Mouse (Mus musculus) limb, embryonic 10.5 days (tissue): Measurements from ENCODE around the gene Mapk8ip1. TPM values are rescaled to one million over a fixed set of nuclear protein-coding genes. Genes with fewer than 3 reads are reported as not detected.

ENCODE experiments used
- DNase-seq: peaks from one replicate; pipeline ENCODE4 v3.0.0-alpha.2; 2017; ENCODE audit warnings: low spot score
- H3K27ac ChIP-seq: fragments of 300-500 bp; sonication (generic); 2 replicates; pipeline ENCODE4 v1.5.1; 2016; ENCODE audit warnings: mild to moderate bottlenecking
- H3K27me3 ChIP-seq: fragments of 300-500 bp; sonication (generic); 2 replicates; pipeline ENCODE4 v1.6.1; 2016; ENCODE audit warnings: low read depth, mild to moderate bottlenecking; ENCODE audit not compliant: poor library complexity, severe bottlenecking
- H3K36me3 ChIP-seq: fragments of 300-500 bp; sonication (generic); 2 replicates; pipeline ENCODE4 v1.6.1; 2016; ENCODE audit warnings: mild to moderate bottlenecking, moderate library complexity
- H3K4me1 ChIP-seq: fragments of 300-500 bp; sonication (generic); 2 replicates; pipeline ENCODE4 v1.6.1; 2016
- H3K4me3 ChIP-seq: fragments of 300-500 bp; sonication (generic); 2 replicates; pipeline ENCODE4 v1.5.1; 2016; ENCODE audit warnings: mild to moderate bottlenecking, moderate library complexity
- H3K9me3 ChIP-seq: fragments of 300-500 bp; sonication (generic); replicated peaks from 2 replicates; pipeline ENCODE4 v1.6.1; 2016; ENCODE audit warnings: mild to moderate bottlenecking
- WGBS: fragments of 180-500 bp; shearing (Covaris S2); methylation state at CpG from one replicate; pipeline ENCODE4 v1.1.7; 2016; 5-methylcytosine and 5-hydroxymethylcytosine counted together
- polyA plus RNA-seq: library from polyadenylated mRNA; unstranded; fragments of >200 nt; fragmentation: Nextera tagmentation; extraction: Ambion mirVana; gene quantifications from 2 replicates; pipeline ENCODE4 v1.2.1, GENCODE M21; 2016

The Mapk8ip1 gene
- polyA plus RNA-seq, 1 experiment from 2014 or later: 36.3 TPM

GRCm38 (mm10) chr2:92382759-92383158, 18.3 kb downstream of the Mapk8ip1 start:
- 0 out of 2 replicates have a peak, but pooled peaks cover 2% of the 10 kb centered on the region for H3K27me3 ChIP-seq
- no peak overlapping the region for H3K27ac ChIP-seq
- H3K9me3 ChIP-seq: no peaks in the 10 kb centered on the region
- H3K4me3 ChIP-seq: no peak overlapping the region
- H3K36me3 ChIP-seq: peaks cover 99% of the 10 kb centered on the region
- no peak for DNase-seq
- H3K4me1 ChIP-seq: peaks cover 2% of the 10 kb centered on the region; the same call in 1 of the 2 replicates
- 89% methylated on average over 4 of the region's 4 CpGs for WGBS

DNA sequence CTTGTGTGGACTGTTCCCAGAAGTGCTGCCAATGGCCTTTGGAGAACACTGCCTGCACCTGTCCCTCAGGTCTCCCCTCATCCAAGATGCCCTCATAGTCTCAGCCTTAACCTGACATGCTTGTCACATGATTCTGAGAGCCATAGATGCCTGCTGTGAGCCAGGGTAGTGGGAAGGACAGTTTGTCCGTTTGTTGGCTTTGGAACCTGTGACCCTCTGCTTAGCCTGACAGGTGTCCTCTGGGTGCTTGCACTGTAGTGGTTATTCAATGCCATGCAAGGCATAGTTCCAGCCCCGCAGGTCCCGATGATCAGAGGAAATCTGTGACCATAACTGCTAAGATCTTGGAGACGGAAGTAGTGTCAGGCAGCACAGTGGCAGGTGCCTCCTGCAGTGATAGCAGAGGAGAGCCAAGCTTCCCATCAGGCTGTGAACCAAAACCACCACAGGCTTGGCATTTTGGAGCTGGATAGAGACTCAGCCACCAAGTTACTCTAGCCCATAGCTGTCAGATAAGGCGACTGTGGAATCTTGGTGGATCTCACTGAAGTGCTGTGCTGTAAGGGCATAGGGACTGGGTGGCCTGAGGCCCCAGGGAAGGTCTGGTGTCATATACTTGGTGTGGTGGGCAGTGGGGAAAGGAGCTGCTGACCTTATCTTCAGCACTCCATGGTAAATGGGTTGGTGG, 19.0 kb downstream of the Mapk8ip1 start, which contains the start of gene 1700029I15Rik:
Gene 1700029I15Rik (plus strand): TSS at position 638 of the 688 bp plus-strand sequence.
- 90% methylated on average over 5 of the region's 5 CpGs for WGBS
- no peak within 1 kb of the TSS for H3K4me3 ChIP-seq
- H3K36me3 ChIP-seq: peaks cover 92% of the 10 kb centered on the region
- H3K27ac ChIP-seq: no peak within 1 kb of the TSS
- H3K9me3 ChIP-seq: no peaks in the 10 kb centered on the region
- no peak for DNase-seq
- H3K4me1 ChIP-seq: no peaks in the 10 kb centered on the region
- H3K27me3 ChIP-seq: no peaks in the 10 kb centered on the region

DNA sequence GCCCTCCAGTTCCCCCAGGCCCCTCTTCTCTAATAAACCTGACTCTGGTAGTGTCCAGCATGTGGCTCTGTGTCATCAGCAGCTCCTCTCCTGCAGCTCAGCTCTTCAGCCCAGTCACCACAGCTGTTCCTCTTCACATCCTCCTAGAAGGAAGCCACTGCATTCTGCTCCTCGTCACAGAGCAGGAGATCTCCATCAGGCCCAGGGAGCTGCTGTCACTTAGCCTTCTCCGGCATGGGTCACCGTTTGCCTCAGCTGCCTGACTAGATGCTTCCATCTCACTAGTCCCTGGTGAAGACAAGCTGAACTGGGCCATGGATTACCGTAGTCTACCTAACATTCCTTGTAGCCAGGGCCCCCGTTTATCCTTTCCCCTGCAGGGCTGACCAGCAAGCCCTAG, 19.9 kb downstream of the Mapk8ip1 start:
- Histone ChIP-seq H3K4me1 (peaks cover 3% of the 10 kb centered on the region), H3K9me3 (no peaks in the 10 kb centered on the region), H3K36me3 (peaks cover 83% of the 10 kb centered on the region), H3K27ac (no peak overlapping the region), H3K4me3 (no peak overlapping the region), H3K27me3 (no peaks in the 10 kb centered on the region)
- no peak for DNase-seq
- WGBS: 90% methylated on average over 5 of the region's 5 CpGs

DNA sequence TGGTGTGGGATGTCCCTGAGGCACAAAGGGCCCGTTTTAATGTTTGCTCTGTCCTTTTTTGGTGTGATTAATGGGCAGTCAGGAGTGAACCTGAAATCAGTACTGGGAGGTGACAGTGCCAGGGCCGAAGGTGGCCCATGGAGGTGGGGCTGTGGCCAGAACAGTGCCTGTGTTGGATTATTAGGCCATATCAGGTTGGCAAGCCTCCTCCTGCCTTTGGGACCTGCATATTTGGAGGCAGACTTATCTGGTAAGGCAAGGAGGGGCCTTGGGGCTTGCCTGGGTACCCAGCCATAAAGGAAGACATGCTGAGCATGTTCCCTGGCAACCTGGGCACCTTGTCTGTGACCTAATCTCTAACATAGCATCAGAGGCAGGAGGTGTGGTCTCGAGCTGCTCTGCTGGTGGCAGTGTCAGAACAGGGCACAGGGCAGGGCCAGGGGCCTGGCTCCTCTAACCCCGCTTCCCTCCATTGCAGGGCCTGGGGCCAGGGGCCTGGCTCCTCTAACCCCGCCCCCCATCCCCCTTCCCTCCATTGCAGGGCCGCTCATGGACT, 20.5 kb downstream of the Mapk8ip1 start:
- no peak for DNase-seq
- Histone ChIP-seq H3K27me3 (no peaks in the 10 kb centered on the region), H3K36me3 (peaks cover 77% of the 10 kb centered on the region), H3K4me3 (no peak overlapping the region), H3K4me1 (peaks cover 9% of the 10 kb centered on the region), H3K9me3 (no peaks in the 10 kb centered on the region), H3K27ac (no peak overlapping the region)
- 78% methylated on average over 6 of the region's 6 CpGs for WGBS

DNA sequence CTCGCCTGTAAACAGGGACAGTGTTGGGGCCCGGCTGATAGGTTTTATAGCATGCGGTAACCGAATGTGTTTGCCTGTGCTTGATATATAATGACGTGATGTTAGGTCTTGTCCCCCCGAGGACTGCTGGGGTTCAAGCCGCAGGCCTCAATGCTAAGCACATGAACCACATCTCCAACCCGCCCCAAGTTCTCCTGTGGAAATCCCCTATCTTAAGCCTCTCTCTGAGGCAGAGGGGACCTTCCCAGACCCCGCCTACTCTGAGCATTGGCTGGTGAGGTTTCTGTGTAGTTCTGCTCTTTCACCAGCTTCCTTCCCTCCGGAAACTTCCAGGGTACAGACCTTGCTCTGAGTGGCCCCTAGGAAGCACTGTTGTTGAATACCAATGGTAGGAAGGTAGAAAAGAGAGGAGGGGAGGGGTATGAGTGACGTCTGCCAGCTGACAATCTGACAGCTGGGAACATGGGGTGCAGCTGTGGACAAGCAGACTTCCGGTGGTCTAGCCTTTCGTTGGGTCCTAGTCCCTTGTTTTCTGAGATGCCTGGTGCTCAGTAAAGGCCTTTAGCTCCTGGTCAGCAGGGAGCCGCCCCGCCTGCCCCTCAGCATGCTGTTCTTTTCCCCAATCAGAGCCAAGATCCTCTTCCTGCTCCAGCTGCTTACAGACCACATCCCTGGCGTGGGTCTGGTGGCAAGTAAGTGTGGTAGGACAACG, 21.1 kb downstream of the Mapk8ip1 start:
- H3K4me3 ChIP-seq: no peak overlapping the region
- no peaks in the 10 kb centered on the region for H3K27me3 ChIP-seq
- peaks cover 71% of the 10 kb centered on the region for H3K36me3 ChIP-seq
- H3K4me1 ChIP-seq: peaks cover 14% of the 10 kb centered on the region
- no peak for DNase-seq
- H3K27ac ChIP-seq: no peak overlapping the region
- H3K9me3 ChIP-seq: no peaks in the 10 kb centered on the region
- 83% methylated on average over 17 of the region's 17 CpGs for WGBS

DNA sequence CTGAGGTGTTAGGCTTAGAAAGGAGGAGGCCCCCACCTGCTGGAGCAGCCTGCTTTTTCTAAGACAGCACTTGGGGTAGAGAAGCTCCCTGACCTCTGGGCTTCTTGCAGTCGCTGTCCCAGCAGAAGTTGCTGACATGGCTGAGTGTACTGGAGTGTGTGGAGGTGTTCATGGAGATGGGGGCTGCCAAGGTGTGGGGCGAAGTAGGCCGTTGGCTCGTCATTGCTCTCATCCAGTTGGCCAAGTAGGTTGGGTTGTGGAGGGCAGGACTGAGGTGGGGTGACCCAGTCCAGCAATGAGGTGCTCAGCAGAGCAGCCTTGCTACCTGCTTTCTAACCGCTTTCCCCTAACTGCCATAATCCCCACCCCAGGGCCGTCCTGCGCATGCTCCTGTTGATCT, 23.7 kb downstream of the Mapk8ip1 start:
- peaks cover 45% of the 10 kb centered on the region for H3K36me3 ChIP-seq
- H3K4me3 ChIP-seq: no peak overlapping the region
- WGBS: 91% methylated on average over 7 of the region's 7 CpGs

DNA sequence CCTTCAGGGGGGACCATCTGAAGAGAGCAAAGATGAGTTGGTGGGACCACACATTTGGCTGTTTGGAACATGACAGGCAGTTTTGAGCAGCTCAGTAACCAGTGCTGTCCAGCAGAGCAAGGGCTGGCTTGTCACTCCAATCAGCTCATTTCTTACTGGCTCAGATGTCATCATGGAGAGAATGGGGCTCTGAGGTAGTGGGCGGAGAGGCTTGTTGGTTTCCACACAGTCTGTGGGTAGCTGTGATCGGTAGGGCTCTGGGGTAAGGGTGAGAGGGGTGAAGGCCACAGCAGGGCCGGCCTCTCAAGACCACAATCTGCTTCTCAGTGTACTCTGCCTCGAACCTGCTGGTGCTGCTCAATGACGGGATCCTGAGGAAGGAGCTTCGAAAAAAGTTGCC, 24.8 kb downstream of the Mapk8ip1 start:
- H3K36me3 ChIP-seq: peaks cover 35% of the 10 kb centered on the region
- H3K4me1 ChIP-seq: peaks cover 44% of the 10 kb centered on the region
- H3K27ac ChIP-seq: no peak overlapping the region
- H3K27me3 ChIP-seq: peaks cover 26% of the 10 kb centered on the region
- no peaks in the 10 kb centered on the region for H3K9me3 ChIP-seq
- no peak for DNase-seq
- WGBS: 84% methylated on average over 6 of the region's 6 CpGs
- peak overlapping the region; percentile 79 for H3K4me3 ChIP-seq

More for the DNA sequence above, 23.7 kb downstream of the Mapk8ip1 start:
- Histone ChIP-seq H3K27me3 (peaks cover 16% of the 10 kb centered on the region), H3K9me3 (no peaks in the 10 kb centered on the region), H3K4me1 (peaks cover 34% of the 10 kb centered on the region), H3K27ac (no peak overlapping the region)
- DNase-seq: no peak

DNA sequence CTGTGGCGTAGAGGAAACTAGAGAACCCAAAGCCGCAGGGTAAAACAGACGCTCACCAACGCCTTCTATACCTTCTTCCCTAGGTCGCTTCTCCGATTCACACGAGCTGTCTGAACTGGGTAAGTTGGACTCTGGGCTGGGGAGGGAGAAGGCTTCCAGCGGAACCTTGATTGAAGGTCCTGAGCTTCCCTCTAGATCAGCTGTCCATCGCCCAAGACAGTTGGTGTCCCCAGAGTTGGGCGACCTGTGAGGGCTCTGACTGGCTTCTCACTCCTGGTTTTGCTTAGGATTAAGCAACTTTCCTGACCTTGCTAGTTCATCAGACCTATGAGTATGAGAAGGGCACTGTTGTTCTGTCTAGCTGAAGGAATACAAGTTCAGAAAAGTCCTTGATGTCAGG, 25.3 kb downstream of the Mapk8ip1 start:
- Histone ChIP-seq H3K9me3 (no peaks in the 10 kb centered on the region), H3K27ac (peak overlapping the region; percentile 84), H3K4me3 (peak overlapping the region; percentile 79), H3K4me1 (peaks cover 49% of the 10 kb centered on the region), H3K27me3 (peaks cover 31% of the 10 kb centered on the region), H3K36me3 (peaks cover 29% of the 10 kb centered on the region)
- 10% methylated on average over 10 of the region's 10 CpGs for WGBS
- no peak for DNase-seq

DNA sequence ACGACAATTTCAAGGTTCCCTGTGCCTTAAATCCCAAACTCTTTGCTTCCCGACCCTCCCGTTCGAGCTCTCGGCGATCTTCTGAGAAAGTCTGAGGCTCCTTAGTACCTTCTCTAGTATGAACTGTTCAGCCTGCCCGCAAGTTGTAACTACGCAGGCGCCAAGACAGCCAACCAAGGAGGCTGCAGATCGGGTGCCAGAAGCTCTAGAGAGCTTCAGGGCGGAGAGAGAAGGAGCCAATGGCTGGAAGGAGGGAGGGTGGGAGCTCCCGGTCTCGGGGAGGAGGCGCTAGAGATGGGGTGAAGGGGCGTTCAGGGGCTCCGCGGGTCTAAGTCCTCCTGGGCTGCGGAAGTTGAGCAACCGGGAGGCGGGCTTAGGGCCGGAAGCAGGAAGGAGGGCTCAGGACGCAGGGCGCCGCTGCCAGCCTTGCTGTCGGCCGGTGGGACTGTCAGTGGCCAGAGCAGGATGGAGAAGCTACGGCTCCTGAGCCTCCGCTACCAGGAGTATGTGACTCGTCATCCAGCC, 25.9 kb downstream of the Mapk8ip1 start:
- H3K4me3 ChIP-seq: peak overlapping the region; percentile 79
- peaks cover 38% of the 10 kb centered on the region for H3K27me3 ChIP-seq
- H3K4me1 ChIP-seq: peaks cover 55% of the 10 kb centered on the region
- no peaks in the 10 kb centered on the region for H3K9me3 ChIP-seq
- H3K27ac ChIP-seq: peak overlapping the region; percentile 84
- WGBS: under 1% methylated on average over 29 of the region's 29 CpGs
- peaks cover 23% of the 10 kb centered on the region for H3K36me3 ChIP-seq
- DNase-seq: peak; percentile 94

DNA sequence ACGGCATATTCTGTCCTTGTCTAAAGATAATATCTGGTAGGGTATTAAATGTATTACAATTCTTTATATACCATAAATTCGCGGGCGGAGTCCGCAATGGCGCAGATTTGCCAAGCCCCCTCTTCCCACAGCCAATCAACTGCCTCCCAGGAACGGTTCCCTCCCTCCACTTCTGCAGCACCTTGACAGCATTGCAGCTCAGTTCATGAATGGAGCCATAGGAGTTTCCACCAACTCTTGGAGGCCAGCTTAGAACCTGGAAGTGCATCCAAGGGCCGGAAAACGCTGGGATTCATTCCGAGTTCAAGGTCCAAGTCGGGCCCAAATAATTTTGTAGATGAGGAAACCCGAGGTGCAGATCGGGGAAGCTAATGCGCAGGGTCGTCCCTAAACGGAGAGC, 26.5 kb downstream of the Mapk8ip1 start, which contains the start of the genes Pex16 and Large2:
Gene Pex16 (plus strand): TSS at position 163 of the 400 bp plus-strand sequence.
Gene Large2 (minus strand): TSS at position 356 of the 400 bp plus-strand sequence.
- peaks cover 44% of the 10 kb centered on the region for H3K27me3 ChIP-seq

GRCm38 (mm10) chr2:92373437-92373813, 27.6 kb downstream of the Mapk8ip1 start:
- peak overlapping the region; percentile 79; the same call in 1 of the 2 replicates for H3K4me3 ChIP-seq
- WGBS: 84% methylated on average over 11 of the region's 11 CpGs
- peaks cover 55% of the 10 kb centered on the region for H3K27me3 ChIP-seq
- peaks cover 65% of the 10 kb centered on the region for H3K4me1 ChIP-seq
- no peak overlapping the region for H3K27ac ChIP-seq
- H3K36me3 ChIP-seq: peaks cover 6% of the 10 kb centered on the region
- DNase-seq: no peak
- no peaks in the 10 kb centered on the region for H3K9me3 ChIP-seq

More for the DNA sequence above, 26.5 kb downstream of the Mapk8ip1 start, which contains the start of the genes Pex16 and Large2:
- Histone ChIP-seq H3K4me3 (peak within 1 kb of the TSS; percentile 79), H3K27ac (peak within 1 kb of the TSS; percentile 84), H3K36me3 (peaks cover 17% of the 10 kb centered on the region), H3K9me3 (no peaks in the 10 kb centered on the region), H3K4me1 (peaks cover 62% of the 10 kb centered on the region)
- DNase-seq: peak; percentile 57
- 4% methylated on average over 16 of the region's 16 CpGs for whole genome bisulfite sequencing

DNA sequence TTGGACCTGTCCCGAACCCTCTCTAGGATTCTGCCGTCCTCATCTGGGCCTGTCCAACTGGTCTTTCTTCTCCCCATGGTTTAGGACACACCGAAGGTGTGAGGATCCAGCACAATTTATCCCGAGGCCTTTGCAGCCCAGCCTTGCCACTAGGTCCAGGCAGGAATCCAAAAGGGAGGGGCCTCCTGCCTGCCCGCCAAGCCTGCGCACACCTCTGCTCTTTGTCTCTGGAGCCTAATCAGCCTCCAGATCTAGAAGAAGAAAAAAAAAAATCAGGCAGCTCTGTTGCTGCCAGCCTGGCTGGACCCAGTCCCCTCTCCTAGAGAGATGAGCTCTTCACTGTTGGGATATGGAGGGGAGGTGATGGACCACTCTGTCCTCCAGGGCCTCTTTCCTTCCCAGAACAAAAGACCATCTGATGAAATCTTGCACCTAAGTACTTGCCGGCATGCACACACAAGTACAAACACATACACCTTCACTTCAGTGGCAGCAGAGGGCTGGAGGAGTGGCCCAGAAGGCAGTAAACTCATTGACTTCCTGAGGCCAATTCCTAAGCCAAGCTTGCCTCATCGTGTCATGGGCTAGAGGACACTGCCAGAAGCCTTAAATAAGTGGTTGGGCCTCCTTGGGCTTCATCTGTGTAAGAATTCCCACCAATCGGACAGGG, 28.2 kb downstream of the Mapk8ip1 start:
- DNase-seq: no peak
- peaks cover under 1% of the 10 kb centered on the region; the same call in 1 of the 2 replicates for H3K36me3 ChIP-seq
- WGBS: 58% methylated on average over 9 of the region's 9 CpGs
- no peak overlapping the region for H3K4me3 ChIP-seq
- no peak overlapping the region for H3K27ac ChIP-seq
- peaks cover 65% of the 10 kb centered on the region for H3K4me1 ChIP-seq
- H3K27me3 ChIP-seq: peaks cover 58% of the 10 kb centered on the region
- no peaks in the 10 kb centered on the region for H3K9me3 ChIP-seq
